ENCODE assay signal across 11 mouse cellular contexts in genomic region chr17:84363444-84363843, GRCm38 (mm10).
DNase-seq lines count a peak whose midpoint lies in the region; ATAC-seq and TF ChIP-seq lines count a peak whose summit lies in the region.
"Had no signal": no experiment of that assay in that cellular context is flagged by ENCODE, and none has a peak within 500 bp of the region (broad histone marks: within the 10 kb centered on the region; RNA-seq: fewer than 3 reads in every experiment).

No protein-coding gene starts in this region.

- no peak overlapping the region for H3K4me3 ChIP-seq in kidney, postnatal 0 days (replicated peaks; ENCODE audit: low read depth, low read length)
- no peak overlapping the region for H3K4me3 ChIP-seq in forebrain, embryonic 15.5 days

- no peak overlapping the region for H3K9ac ChIP-seq in kidney, postnatal 0 days (ENCODE audit: low read depth, low read length)
- no peak overlapping the region for H3K9ac ChIP-seq in forebrain, embryonic 15.5 days (replicated peaks)

- no peaks in the 10 kb centered on the region for H3K36me3 ChIP-seq in kidney, postnatal 0 days (ENCODE audit: insufficient read depth, low read length)
- no peaks in the 10 kb centered on the region for H3K36me3 ChIP-seq in forebrain, embryonic 15.5 days

- no peak for TF ChIP-seq CTCF in kidney, postnatal 0 days (IDR thresholded peaks at IDR 0.05; ENCODE audit: low read depth)

- H3K9me3 ChIP-seq in kidney, postnatal 0 days (replicated peaks; ENCODE audit: low read length) = no peaks in the 10 kb centered on the region
- H3K9me3 ChIP-seq in forebrain, embryonic 15.5 days = no peaks in the 10 kb centered on the region

- WGBS in kidney, postnatal 0 days = 28% methylated on average over 2 of the region's 2 CpGs
- WGBS in forebrain, embryonic 15.5 days = 28% methylated on average over 2 of the region's 2 CpGs

- no peaks in the 10 kb centered on the region for H3K27me3 ChIP-seq in kidney, postnatal 0 days (ENCODE audit: insufficient read depth, low read length)
- no peaks in the 10 kb centered on the region for H3K27me3 ChIP-seq in forebrain, embryonic 15.5 days

- ATAC-seq in kidney, postnatal 0 days (replicated peaks; ENCODE audit: low FRiP score, low read depth) = no peak
- no peak for ATAC-seq in forebrain, embryonic 15.5 days (replicated peaks)
- ATAC-seq: inflammation-experienced regulatory T-cells, adult 6 months had no signal

- H3K4me1 ChIP-seq in kidney, postnatal 0 days (replicated peaks; ENCODE audit: insufficient read depth, low read length) = peaks cover 25% of the 10 kb centered on the region
- peaks cover 54% of the 10 kb centered on the region for H3K4me1 ChIP-seq in forebrain, embryonic 15.5 days

- H3K4me2 ChIP-seq in kidney, postnatal 0 days (ENCODE audit: low read length) = no peak overlapping the region
- H3K4me2 ChIP-seq in forebrain, embryonic 15.5 days (replicated peaks) = no peak overlapping the region

- H3K27ac ChIP-seq in kidney, postnatal 0 days = 0 out of 2 replicates have a peak overlapping the region, but pooled peaks have one; percentile 3
- H3K27ac ChIP-seq in forebrain, embryonic 15.5 days (replicated peaks) = peak overlapping the region; percentile 35; the same call in 1 of the 2 replicates

- DNase-seq in embryo, embryonic 10 days (ENCODE audit: low spot score) = peak; percentile 33
- no peak for DNase-seq in embryo, embryonic 9.5 days (ENCODE audit: extremely low spot score)
- peak; percentile 44 for DNase-seq in kidney, postnatal 0 days (ENCODE audit: low spot score)
- DNase-seq in kidney, postnatal 4 days = no peak
- peak; percentile 59 for DNase-seq in lung, postnatal 10 days
- DNase-seq in thymus, adult 18-20 months = no peak
- no peak for DNase-seq in cerebellum, adult 11-12 months
- DNase-seq: retina, postnatal 1 day; thymus, adult 2 months had no signal

Comparison
In these comparisons a context has a peak if more than half of its experiments do, and no peak if none do; other contexts are left out.
1. DNase-seq: peak in embryo, embryonic 10 days (single experiment), kidney, postnatal 0 days (single experiment) and lung, postnatal 10 days (single experiment); none in embryo, embryonic 9.5 days (single experiment), kidney, postnatal 4 days (0 of 2), thymus, adult 18-20 months (0 of 2) and cerebellum, adult 11-12 months (single experiment).